Mouse (Mus musculus) liver, adult 2 months (tissue): ENCODE measurements at regions not wholly inside any gene's neighbourhood (a gene's known extent, or its start where the extent isn't known, plus 50 kb on each side); places are given as distances from the start of the nearest gene placed in this dataset.

Experiments used
- CTCF ChIP-seq: fragments of 200-500 bp; IDR thresholded peaks from 2 replicates; pipeline ENCODE4 v1.5.1; 2011; ENCODE audit warnings: low read depth, low read length, control low read depth
- POLR2A ChIP-seq: fragments of 200-500 bp; IDR thresholded peaks from 2 replicates; pipeline ENCODE4 v1.6.1; 2011; ENCODE audit warnings: low read length, control low read depth; ENCODE audit not compliant: insufficient read depth; ENCODE audit errors: extremely low read depth

DNA sequence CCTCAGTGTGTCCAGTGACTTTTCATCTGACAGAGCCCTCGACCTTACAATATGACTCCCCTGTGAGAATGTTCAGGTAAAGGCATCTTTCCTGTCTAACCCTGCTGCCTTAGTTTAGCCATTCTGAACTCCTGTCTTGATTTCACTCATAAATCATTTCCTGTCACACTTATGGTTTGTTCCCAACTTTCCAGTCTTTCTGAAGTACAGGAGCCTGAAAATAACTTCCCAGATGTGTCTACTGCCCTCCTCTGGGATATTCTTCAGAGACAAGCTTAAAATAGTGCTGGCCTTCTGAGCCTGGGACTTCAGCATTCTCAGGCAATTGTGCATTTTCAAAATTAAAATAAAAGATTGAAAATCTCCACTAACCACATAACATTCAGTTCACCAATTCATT, 204.1 kb downstream of the Car2 start:
- no peak for TF ChIP-seq POLR2A
- TF ChIP-seq CTCF, result no peak
